In genomic region chr12:70293165-70293926, GRCm38 (mm10) we compare ENCODE assay signal across 19 mouse cellular contexts. TPM values are rescaled to one million over a fixed set of nuclear protein-coding genes. Genes with fewer than 3 reads are reported as not detected.
DNase-seq lines count a peak whose midpoint lies in the region; ATAC-seq lines count a peak whose summit lies in the region.
"Had no signal": no experiment of that assay in that cellular context is flagged by ENCODE, and none has a peak within 500 bp of the region (broad histone marks: within the 10 kb centered on the region; RNA-seq: fewer than 3 reads in every experiment).

No protein-coding gene starts in this region.

- H3K27me3 ChIP-seq in forebrain, embryonic 10.5 days (ENCODE audit: poor library complexity, severe bottlenecking) = no peaks in the 10 kb centered on the region
- no peaks in the 10 kb centered on the region for H3K27me3 ChIP-seq in forebrain, embryonic 11.5 days (ENCODE audit: control insufficient read depth, insufficient read depth, low read length)
- H3K27me3 ChIP-seq in midbrain, embryonic 10.5 days (ENCODE audit: low read depth, poor library complexity, severe bottlenecking) = no peaks in the 10 kb centered on the region
- H3K27me3 ChIP-seq in midbrain, embryonic 13.5 days = no peaks in the 10 kb centered on the region
- no peaks in the 10 kb centered on the region for H3K27me3 ChIP-seq in hindbrain, embryonic 15.5 days
- H3K27me3 ChIP-seq in neural tube, embryonic 14.5 days (ENCODE audit: control insufficient read depth, insufficient read depth, low read length) = no peaks in the 10 kb centered on the region

- peaks cover 3% of the 10 kb centered on the region; the same call in 1 of the 2 replicates for H3K9me3 ChIP-seq in forebrain, embryonic 10.5 days
- no peaks in the 10 kb centered on the region for H3K9me3 ChIP-seq in forebrain, embryonic 11.5 days (ENCODE audit: control insufficient read depth, low read length)
- no peaks in the 10 kb centered on the region for H3K9me3 ChIP-seq in midbrain, embryonic 10.5 days (replicated peaks)
- no peaks in the 10 kb centered on the region for H3K9me3 ChIP-seq in midbrain, embryonic 13.5 days
- no peaks in the 10 kb centered on the region for H3K9me3 ChIP-seq in hindbrain, embryonic 15.5 days
- no peaks in the 10 kb centered on the region for H3K9me3 ChIP-seq in neural tube, embryonic 14.5 days (ENCODE audit: control insufficient read depth, low read length)
- H3K9me3 ChIP-seq: heart, embryonic 10.5 days had no signal

- no peaks in the 10 kb centered on the region for H3K36me3 ChIP-seq in forebrain, embryonic 10.5 days (replicated peaks)
- no peaks in the 10 kb centered on the region for H3K36me3 ChIP-seq in forebrain, embryonic 11.5 days (ENCODE audit: control insufficient read depth, insufficient read depth, low read length)
- H3K36me3 ChIP-seq in midbrain, embryonic 10.5 days = peaks cover 38% of the 10 kb centered on the region
- H3K36me3 ChIP-seq in midbrain, embryonic 13.5 days = peaks cover 20% of the 10 kb centered on the region
- H3K36me3 ChIP-seq in hindbrain, embryonic 15.5 days = peaks cover 10% of the 10 kb centered on the region; the same call in 1 of the 2 replicates
- 0 out of 2 replicates have a peak, but pooled peaks cover 4% of the 10 kb centered on the region for H3K36me3 ChIP-seq in neural tube, embryonic 14.5 days (ENCODE audit: control insufficient read depth, insufficient read depth, low read length)
- H3K36me3 ChIP-seq: heart, embryonic 10.5 days had no signal

- no peak for DNase-seq in forebrain, embryonic 10.5 days (ENCODE audit: extremely low spot score, low spot score)
- no peak for DNase-seq in forebrain, embryonic 11.5 days (ENCODE audit: low spot score)
- no peak for DNase-seq in midbrain, embryonic 10.5 days (ENCODE audit: low spot score)
- DNase-seq in urinary bladder, postnatal 25 days (ENCODE audit: low spot score) = no peak
- DNase-seq in ovary, postnatal 10 days (ENCODE audit: low spot score) = no peak
- DNase-seq: adrenal gland, adult 2 months; cerebellum, adult 9-10 months; gastrocnemius, postnatal 25 days; kidney, adult 2 months; kidney, postnatal 10 days; left cerebral cortex, postnatal 4 days; liver; lung, postnatal 10 days; thymus, postnatal 36 days had no signal

- ATAC-seq in forebrain, embryonic 11.5 days (replicated peaks; ENCODE audit: low FRiP score) = no peak
- ATAC-seq in midbrain, embryonic 13.5 days = no peak
- ATAC-seq in hindbrain, embryonic 15.5 days (ENCODE audit: low FRiP score, low read depth) = peak; percentile 82
- peak; percentile 69 for ATAC-seq in neural tube, embryonic 14.5 days (ENCODE audit: low read depth)
- ATAC-seq: inflammation-experienced regulatory T-cells, adult 6 months had no signal

- peaks cover 13% of the 10 kb centered on the region for H3K4me1 ChIP-seq in forebrain, embryonic 10.5 days
- H3K4me1 ChIP-seq in forebrain, embryonic 11.5 days (replicated peaks; ENCODE audit: control insufficient read depth, insufficient read depth, low read length) = no peaks in the 10 kb centered on the region
- peaks cover 22% of the 10 kb centered on the region for H3K4me1 ChIP-seq in midbrain, embryonic 10.5 days
- H3K4me1 ChIP-seq in midbrain, embryonic 13.5 days (replicated peaks) = peaks cover 19% of the 10 kb centered on the region
- peaks cover 3% of the 10 kb centered on the region; the same call in 1 of the 2 replicates for H3K4me1 ChIP-seq in hindbrain, embryonic 15.5 days (replicated peaks)
- no peaks in the 10 kb centered on the region for H3K4me1 ChIP-seq in neural tube, embryonic 14.5 days (ENCODE audit: control insufficient read depth, insufficient read depth, low read length)
- H3K4me1 ChIP-seq: heart, embryonic 10.5 days had no signal

- H3K4me3 ChIP-seq in forebrain, embryonic 10.5 days = no peak overlapping the region
- H3K4me3 ChIP-seq in forebrain, embryonic 11.5 days (ENCODE audit: low read depth, low read length) = no peak overlapping the region
- H3K4me3 ChIP-seq in midbrain, embryonic 10.5 days = no peak overlapping the region
- no peak overlapping the region for H3K4me3 ChIP-seq in midbrain, embryonic 13.5 days (replicated peaks)
- H3K4me3 ChIP-seq in hindbrain, embryonic 15.5 days = no peak overlapping the region
- no peak overlapping the region for H3K4me3 ChIP-seq in neural tube, embryonic 14.5 days (ENCODE audit: low read depth, low read length)
- H3K4me3 ChIP-seq: heart, embryonic 10.5 days had no signal

- H3K27ac ChIP-seq in forebrain, embryonic 10.5 days = peak overlapping the region; percentile 58
- H3K27ac ChIP-seq in forebrain, embryonic 11.5 days (ENCODE audit: low read depth, low read length) = no peak overlapping the region
- peak overlapping the region; percentile 5; the same call in 1 of the 2 replicates for H3K27ac ChIP-seq in midbrain, embryonic 10.5 days (replicated peaks)
- no peak overlapping the region for H3K27ac ChIP-seq in midbrain, embryonic 13.5 days
- H3K27ac ChIP-seq in hindbrain, embryonic 15.5 days (replicated peaks) = peak overlapping the region; percentile 69
- H3K27ac ChIP-seq in neural tube, embryonic 14.5 days (ENCODE audit: low read depth, low read length) = no peak overlapping the region
- H3K27ac ChIP-seq: heart, embryonic 10.5 days had no signal

- WGBS in forebrain, embryonic 10.5 days = 90% methylated on average over 10 of the region's 10 CpGs
- 88% methylated on average over 10 of the region's 10 CpGs for WGBS in forebrain, embryonic 11.5 days
- 88% methylated on average over 10 of the region's 10 CpGs for WGBS in midbrain, embryonic 10.5 days
- 83% methylated on average over 10 of the region's 10 CpGs for WGBS in midbrain, embryonic 13.5 days
- WGBS in hindbrain, embryonic 15.5 days = 66% methylated on average over 10 of the region's 10 CpGs
- 57% methylated on average over 10 of the region's 10 CpGs for WGBS in neural tube, embryonic 14.5 days

- no peak overlapping the region for H3K4me2 ChIP-seq in forebrain, embryonic 11.5 days (ENCODE audit: low read depth, low read length, severe bottlenecking)
- H3K4me2 ChIP-seq in midbrain, embryonic 13.5 days (replicated peaks) = no peak overlapping the region
- no peak overlapping the region for H3K4me2 ChIP-seq in hindbrain, embryonic 15.5 days
- no peak overlapping the region for H3K4me2 ChIP-seq in neural tube, embryonic 14.5 days (ENCODE audit: low read depth, low read length)

- H3K9ac ChIP-seq in forebrain, embryonic 11.5 days (ENCODE audit: low read length) = no peak overlapping the region
- H3K9ac ChIP-seq in midbrain, embryonic 13.5 days (replicated peaks) = no peak overlapping the region
- H3K9ac ChIP-seq in hindbrain, embryonic 15.5 days = no peak overlapping the region
- no peak overlapping the region for H3K9ac ChIP-seq in neural tube, embryonic 14.5 days (replicated peaks; ENCODE audit: low read depth, low read length)

RNA-seq across cellular contexts. Expression of gene Trim9, which starts 54.1 kb away (rescaled TPM):
- polyA plus RNA-seq in forebrain, embryonic 10.5 days (2016; fragmentation: Nextera tagmentation; extraction: Ambion mirVana) = 8.7 and 10.1 TPM in 2 replicates
- 14.5 and 15.5 TPM in 2 replicates for polyA plus RNA-seq in forebrain, embryonic 11.5 days (2014; fragmentation: Nextera tagmentation; extraction: Ambion mirVana)
- 22.5 and 34.1 TPM in 2 replicates for polyA plus RNA-seq in midbrain, embryonic 10.5 days (2016; fragmentation: Nextera tagmentation; extraction: Ambion mirVana)
- polyA plus RNA-seq in midbrain, embryonic 13.5 days (2015; fragmentation: Nextera tagmentation; extraction: Ambion mirVana) = 56.2 and 61.8 TPM in 2 replicates
- 84.5 and 93.3 TPM in 2 replicates for polyA plus RNA-seq in hindbrain, embryonic 15.5 days (2015; fragmentation: Nextera tagmentation; extraction: Ambion mirVana)
- polyA plus RNA-seq in neural tube, embryonic 14.5 days (2014; fragmentation: Nextera tagmentation; extraction: Ambion mirVana) = 96.4 and 106 TPM in 2 replicates
- polyA plus RNA-seq: inflammation-experienced regulatory T-cells, adult 6 months had no signal

Comparison
In these comparisons a context has a peak if more than half of its experiments do, and no peak if none do; other contexts are left out.
1. H3K27ac ChIP-seq: peak in forebrain, embryonic 10.5 days (single experiment), midbrain, embryonic 10.5 days (single experiment) and hindbrain, embryonic 15.5 days (single experiment); none in forebrain, embryonic 11.5 days (single experiment), midbrain, embryonic 13.5 days (single experiment) and neural tube, embryonic 14.5 days (single experiment).
2. ATAC-seq: peak in hindbrain, embryonic 15.5 days (single experiment) and neural tube, embryonic 14.5 days (single experiment); none in forebrain, embryonic 11.5 days (single experiment) and midbrain, embryonic 13.5 days (single experiment).